Mouse (Mus musculus): ENCODE data around the gene Galnt10. TPM values are rescaled to one million over a fixed set of nuclear protein-coding genes. Genes with fewer than 3 reads are reported as not detected.
A peak's percentile ranks its signal among the peaks of the same experiment; 100 is the strongest.

Gene Galnt10
- total RNA-seq, 2 experiments from 2014 or later: 11.1 to 12.8 TPM

- intact Hi-C loops (cut with DNase I): no loop called here
- DNase-seq: no peak
These were observed 72.2 kb downstream of the Galnt10 start for GRCm38 (mm10) chr11:57717432-57717831.

DNA sequence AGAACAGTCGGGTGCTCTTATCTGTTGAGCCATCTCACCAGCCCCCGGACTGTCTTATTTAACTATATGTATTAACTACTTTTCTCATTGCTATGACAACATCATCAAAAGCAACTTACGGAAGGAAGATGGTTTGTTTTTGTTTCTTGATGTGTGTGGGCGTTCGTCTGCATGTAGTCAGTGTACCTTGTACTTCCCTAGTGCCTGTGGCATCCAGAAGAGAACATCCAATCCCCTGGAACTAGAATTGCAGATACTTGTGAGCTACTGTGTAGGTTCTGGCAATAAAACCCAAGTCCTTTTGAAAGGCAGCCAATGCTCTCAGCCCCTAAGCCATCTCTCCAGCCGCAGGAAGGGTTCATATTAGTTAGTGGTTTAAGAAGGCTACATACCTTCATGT is 72.8 kb downstream of the Galnt10 start:
- intact Hi-C loops (cut with DNase I): no loop called here
- DNase-seq: no peak

DNA sequence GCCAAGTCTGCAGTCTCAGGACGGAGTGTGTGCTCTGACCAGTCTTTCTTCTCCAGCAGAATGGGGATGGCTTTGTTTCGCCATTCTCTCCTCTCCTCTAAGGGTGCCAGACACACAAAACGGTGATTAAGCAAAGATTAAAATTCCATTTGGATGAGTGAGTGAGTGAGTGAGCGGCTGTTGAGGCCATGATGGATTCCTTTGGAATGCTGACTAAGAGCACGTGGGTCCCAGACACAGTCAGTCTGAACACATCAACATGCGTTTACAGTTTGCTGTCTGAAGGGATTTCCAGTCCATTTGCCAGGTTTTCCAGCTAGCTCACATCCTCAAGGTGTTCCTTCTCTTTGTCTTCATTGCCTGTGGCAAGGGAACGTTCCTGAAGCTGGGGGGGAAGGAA is 74.4 kb downstream of the Galnt10 start:
- DNase-seq: no peak
- intact Hi-C loops (cut with DNase I): no loop called here

DNA sequence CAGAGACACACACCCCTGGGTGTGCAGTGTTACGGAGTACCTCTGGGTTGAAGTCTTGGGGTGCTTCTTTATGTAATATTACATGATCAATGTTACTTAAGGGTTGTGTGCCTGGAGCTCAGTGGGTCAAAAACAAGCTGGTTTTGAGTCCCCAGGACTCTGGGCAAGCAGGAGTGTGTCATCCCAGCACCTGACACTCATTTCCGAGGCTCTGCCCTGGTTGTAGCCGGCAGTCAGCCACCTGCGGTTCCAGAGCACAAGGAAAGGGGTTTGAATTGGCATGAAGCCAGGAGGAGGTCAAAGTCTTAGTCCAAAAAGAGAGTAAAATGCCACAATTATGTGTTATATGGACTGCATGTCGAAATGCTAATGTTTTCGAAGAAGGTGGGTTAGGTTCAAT is 74.8 kb downstream of the Galnt10 start:
- intact Hi-C loops (cut with DNase I): no loop called here
- DNase-seq: no peak

DNA sequence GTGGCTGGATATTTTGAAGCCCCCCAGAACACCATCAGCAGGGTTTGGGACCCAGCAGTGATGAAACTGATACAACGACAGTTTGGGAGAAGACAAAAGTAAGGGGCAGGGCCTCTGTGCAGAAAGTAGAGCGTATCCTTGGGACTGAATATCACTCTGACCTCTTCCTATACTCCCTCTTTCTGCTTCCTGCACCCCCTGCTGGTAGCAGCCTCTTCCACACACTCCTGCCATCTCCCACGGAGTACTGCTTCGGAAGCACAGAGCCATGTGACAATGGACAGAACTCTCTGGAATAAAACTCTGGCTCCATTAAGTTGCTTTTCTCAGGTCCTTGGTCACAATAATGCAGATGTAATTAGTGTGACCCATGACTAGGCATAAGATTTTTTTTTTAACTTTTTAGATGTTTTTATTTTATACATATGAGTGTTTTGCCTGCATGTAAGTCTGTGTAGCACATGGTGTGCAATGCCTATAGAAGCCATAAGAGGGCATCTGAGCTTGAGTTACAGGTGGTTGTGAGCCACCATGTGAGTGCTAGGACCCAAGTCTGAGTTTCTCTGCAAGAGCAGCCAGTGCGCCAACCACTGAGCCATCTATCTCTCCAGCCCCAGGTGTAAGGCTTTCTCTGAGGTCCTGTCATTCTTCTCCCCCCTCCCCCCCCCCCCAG is 79.7 kb downstream of the Galnt10 start:
- intact Hi-C loops (cut with DNase I): loop anchor here (2.0 to 5.0 kb wide), 3 partner anchors 80 to 178 kb away; partner anchors contain the start of gene Galnt10
- DNase-seq: peak; percentile 36 to 57

- no peak for DNase-seq
- intact Hi-C loops (cut with DNase I): loop anchor here (2.0 to 5.0 kb wide), 3 partner anchors 81 to 179 kb away; partner anchors contain the start of gene Galnt10
These were observed 80.7 kb downstream of the Galnt10 start for GRCm38 (mm10) chr11:57725926-57726325.

GRCm38 (mm10) chr11:57727303-57727969 is 82.2 kb downstream of the Galnt10 start:
- DNase-seq: no peak
- intact Hi-C loops (cut with DNase I): loop anchor here (5.0 kb wide), 1 partner anchor 180 kb away; no protein-coding TSS in a partner anchor

GRCm38 (mm10) chr11:57732410-57733281 is 87.4 kb downstream of the Galnt10 start:
- intact Hi-C loops (cut with DNase I): no loop called here
- no peak for DNase-seq

DNA sequence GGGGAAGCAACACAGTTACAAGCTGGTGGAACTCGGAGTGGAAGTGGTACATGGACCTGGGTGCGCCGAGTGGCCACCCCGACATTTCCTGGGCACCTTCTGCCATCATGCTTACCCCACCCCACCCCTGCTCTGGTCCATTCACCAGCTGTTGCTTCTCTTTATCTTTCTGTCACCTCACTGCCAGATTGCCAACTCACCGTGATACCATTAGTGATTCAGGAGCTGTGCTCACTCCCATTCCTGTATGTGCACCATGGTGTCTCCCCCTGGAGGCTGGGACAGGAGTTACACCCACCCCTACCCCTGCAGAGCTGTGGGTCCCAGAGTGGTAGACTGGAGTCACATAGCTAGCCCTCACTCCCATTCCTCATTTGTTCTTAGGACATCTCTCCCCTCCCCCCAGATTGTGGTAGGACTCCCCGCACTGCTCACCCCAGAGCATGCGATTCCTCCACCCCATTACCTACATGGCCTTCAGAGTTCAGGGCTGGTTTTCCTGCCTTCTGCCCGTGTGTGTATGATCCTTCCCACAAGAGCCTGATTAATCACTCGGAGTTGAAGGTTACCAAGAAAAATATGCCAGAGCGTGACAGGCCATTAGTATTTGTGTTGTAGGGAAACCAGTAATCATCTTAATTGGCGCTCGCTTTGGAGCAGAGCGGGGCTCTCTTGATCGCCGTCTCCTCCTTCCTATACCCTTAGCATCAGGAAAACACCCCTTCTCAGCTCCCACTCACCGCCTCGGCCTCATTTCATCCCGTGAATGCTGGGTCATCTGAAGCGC is 102.2 kb downstream of the Galnt10 start:
- DNase-seq: peak; percentile 26 to 35
- intact Hi-C loops (cut with DNase I): no loop called here

DNA sequence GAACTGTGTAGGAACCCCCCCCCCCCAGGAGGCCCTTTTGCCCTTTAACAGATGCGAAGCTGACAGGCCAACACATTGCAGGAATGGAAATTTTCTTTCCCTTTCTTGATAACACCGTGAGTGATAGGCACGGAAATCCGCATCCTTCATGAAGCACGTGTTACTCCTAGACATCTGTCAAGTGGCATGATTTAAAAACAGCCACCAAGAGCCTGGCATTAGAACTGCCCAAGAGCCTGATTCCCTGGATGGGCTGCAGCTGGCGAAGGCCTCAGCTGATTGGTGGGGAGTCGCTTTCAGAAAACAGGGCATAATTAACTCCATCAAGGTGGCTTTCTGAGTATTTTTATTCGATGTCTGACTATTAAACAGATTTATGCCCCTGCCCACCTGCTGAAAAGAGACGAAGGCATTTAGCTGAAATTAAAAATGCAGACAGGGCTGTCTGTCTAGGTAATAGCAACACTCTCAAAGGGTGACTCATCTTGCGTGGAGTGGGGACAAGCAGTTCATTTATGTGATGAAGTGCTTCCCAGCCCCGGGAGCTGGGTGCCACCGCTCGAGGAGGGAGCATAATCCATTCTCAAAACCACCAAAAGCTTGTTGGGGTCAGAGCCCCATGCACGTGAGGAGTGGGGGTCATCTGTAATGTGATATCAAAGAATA is 108.4 kb downstream of the Galnt10 start:
- DNase-seq: no peak
- intact Hi-C loops (cut with DNase I): no loop called here

DNA sequence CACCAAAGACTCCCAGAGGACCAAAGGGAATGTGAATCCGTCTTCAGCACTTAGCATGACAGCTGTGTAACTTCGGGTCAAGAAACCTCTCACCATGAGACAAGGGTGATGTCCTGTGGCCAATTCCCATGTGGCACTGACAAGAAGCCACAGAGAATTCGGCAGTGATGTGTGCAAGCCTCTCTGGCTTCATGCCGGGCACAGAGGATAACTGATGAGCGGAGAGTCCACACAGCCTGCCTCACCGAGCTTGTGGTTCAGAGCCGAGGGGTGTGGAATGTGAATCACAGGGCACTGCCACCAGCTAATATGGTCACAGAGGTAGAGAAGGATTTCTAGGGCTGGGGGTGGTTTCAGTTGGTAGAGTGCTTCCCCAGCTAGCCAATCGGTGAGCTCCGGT is 113.4 kb downstream of the Galnt10 start:
- DNase-seq: no peak
- intact Hi-C loops (cut with DNase I): no loop called here

- intact Hi-C loops (cut with DNase I): no loop called here
- DNase-seq: no peak
These were observed 115.3 kb downstream of the Galnt10 start for GRCm38 (mm10) chr11:57760509-57761058.

GRCm38 (mm10) chr11:57761347-57761746 is 116.1 kb downstream of the Galnt10 start:
- DNase-seq: no peak
- intact Hi-C loops (cut with DNase I): no loop called here

DNA sequence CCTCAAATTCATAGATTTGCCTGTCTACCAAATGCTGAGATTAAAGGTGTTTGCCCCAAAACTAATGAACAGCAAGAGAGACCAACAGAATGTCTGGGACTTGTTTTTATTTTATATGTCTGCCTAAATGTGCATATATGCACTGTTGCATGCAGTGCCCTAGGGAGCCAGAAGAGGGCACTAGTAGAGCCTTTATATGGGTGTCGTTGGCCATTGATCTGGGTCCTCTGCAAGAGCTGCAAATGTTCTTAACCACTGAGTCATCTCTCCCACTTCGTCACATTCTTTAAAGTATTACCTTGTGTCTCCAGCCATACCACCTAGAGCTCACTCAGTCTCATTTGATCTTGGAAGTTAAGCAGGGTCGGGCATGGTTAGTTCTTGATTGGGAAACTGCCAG is 118.9 kb downstream of the Galnt10 start:
- intact Hi-C loops (cut with DNase I): no loop called here
- DNase-seq: no peak

DNA sequence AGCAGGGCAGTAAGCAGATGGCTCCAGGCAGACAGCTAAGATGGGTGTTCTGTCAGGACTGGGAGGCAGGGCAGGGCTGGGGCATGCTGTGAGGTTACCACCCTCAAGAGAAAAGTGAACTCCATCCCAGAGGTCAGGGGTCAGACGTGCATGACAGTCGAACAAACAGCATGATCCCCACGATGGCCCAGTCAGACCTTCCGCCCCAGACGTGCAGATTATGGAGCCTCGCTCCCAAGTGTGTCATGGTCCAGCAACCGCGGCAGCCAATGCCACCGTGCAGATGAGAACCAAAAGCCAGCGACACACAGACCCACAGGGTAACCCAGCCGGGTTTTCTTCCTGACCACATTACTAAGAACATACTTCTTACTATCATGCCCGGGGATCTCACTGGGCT is 121.4 kb downstream of the Galnt10 start:
- no peak for DNase-seq
- intact Hi-C loops (cut with DNase I): no loop called here

- intact Hi-C loops (cut with DNase I): no loop called here
- DNase-seq: no peak
These were observed 121.9 kb downstream of the Galnt10 start for GRCm38 (mm10) chr11:57767171-57767570.

DNA sequence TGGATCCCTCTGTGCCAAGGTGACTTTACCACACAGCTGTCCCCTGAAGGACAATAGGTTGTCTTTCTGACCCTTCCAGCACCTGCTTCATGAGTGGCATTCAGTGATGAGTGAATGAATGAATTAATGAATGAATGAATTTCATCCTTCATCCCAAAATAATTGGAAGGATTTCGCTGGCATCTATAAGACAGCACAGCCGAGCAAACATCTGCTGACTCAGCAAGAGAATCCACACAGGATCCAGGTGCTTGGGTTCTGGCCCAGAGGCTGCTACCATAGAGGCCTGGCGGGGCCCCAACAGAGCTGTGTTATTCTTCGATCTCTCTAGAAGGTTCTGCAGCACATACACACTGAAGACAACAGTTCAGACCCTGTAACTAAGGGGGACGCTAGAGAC is 125.5 kb downstream of the Galnt10 start:
- no peak for DNase-seq
- intact Hi-C loops (cut with DNase I): no loop called here

DNA sequence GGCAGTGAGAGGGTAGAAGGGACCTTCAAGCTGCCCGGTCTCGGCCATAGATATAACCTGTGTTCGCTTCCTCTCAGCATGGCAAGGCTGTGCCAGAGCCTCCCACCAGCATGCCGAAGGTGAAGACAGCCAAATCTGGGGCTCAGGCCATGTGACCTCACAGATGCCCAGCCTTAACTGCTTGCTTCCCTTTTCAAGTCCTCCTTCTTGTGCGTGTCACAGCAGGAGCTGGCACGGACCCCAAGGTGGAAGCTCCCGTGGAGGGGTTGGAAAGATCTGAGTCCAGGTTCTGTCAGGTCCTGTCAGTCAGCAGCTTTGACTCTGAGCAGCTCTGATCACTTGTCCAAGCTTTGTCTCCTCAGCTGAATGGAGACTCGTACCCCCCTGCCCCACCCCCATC is 126.4 kb downstream of the Galnt10 start:
- DNase-seq: no peak
- intact Hi-C loops (cut with DNase I): no loop called here

DNA sequence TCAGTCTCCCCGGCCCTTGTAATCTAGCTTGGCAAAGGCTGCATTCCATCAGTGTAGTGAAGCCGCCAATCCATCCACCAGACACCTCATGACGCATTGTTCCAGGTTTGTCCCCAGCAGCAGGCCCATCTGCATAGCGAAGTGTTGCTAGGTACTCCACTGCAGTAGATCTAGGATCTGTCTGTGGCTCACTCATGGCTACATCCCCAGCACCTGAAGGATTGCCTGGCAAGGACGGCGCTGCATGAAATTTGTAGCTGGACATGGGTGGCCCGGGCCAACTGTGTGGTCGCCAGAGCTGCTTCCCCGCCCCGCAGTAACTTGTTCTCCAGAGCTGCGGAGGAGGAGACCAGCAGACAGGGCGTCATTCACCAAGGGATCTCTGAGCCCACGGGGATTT is 128.2 kb downstream of the Galnt10 start:
- intact Hi-C loops (cut with DNase I): no loop called here
- DNase-seq: no peak

DNA sequence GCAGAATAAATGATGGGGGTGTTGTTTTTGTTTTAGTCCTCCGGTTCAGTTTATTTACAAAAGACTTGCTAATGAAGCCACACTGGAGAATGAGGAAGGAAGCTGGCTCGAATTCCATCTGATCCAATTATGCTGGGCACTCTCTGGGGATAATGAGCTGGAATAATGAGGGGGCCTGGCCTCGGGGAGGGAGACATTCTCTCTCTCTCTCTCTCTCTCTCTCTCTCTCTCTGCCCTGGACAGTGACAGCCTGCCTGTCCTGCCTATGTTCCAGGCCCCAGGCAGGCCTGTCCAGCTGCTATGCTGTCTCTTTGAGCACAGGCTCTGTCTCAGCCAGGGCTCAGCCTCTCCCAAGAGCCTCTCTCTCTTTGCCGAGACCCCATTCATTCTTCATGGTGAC is 128.7 kb downstream of the Galnt10 start:
- intact Hi-C loops (cut with DNase I): no loop called here
- DNase-seq: no peak
